Mouse (Mus musculus): ENCODE measurements around the gene Lrrc7. TPM values are rescaled to one million over a fixed set of nuclear protein-coding genes. Genes with fewer than 3 reads are reported as not detected.
A peak's percentile ranks its signal among the peaks of the same experiment; 100 is the strongest.

Lrrc7 gene
- polyA plus RNA-seq (2012; rRNA removed), result 1.0 and 1.1 TPM in 2 replicates
- 1.5 and 2.1 TPM in 2 replicates for polyA plus RNA-seq (2014; fragmentation: Nextera tagmentation; extraction: Ambion mirVana)

GRCm38 (mm10) chr3:158561987-158562360, at the start of gene Lrrc7:
Gene Lrrc7 (minus strand): TSS chr3:158562221.
- no peak for TF ChIP-seq POLR2A (IDR thresholded peaks at IDR 0.05; ENCODE audit: borderline replicate concordance, extremely low read depth, insufficient read depth, insufficient read length)
- Histone ChIP-seq H3K4me3 (replicated peaks; ENCODE audit: low read length) (peak within 1 kb of the TSS; percentile 54), H3K9me3 (ENCODE audit: control insufficient read depth, low read length) (no peaks in the 10 kb centered on the region), H3K27me3 (ENCODE audit: control insufficient read depth, insufficient read depth, low read length) (peaks cover 44% of the 10 kb centered on the region), H3K27ac (replicated peaks; ENCODE audit: low read depth, low read length) (no peak within 1 kb of the TSS), H3K4me1 (ENCODE audit: control insufficient read depth, insufficient read depth, low read length) (peaks cover 17% of the 10 kb centered on the region), H3K36me3 (ENCODE audit: control insufficient read depth, insufficient read depth, low read length) (no peaks in the 10 kb centered on the region), H3K9ac (ENCODE audit: low read depth, low read length, severe bottlenecking) (peak within 1 kb of the TSS; percentile 52), H3K4me2 (replicated peaks; ENCODE audit: low read depth, low read length, severe bottlenecking) (peak within 1 kb of the TSS; percentile 96)
- DNase-seq (ENCODE audit: low spot score) (peak; percentile 27), ATAC-seq (ENCODE audit: low FRiP score, low read depth) (peak; percentile 82; the same call in 1 of the 2 replicates)
- WGBS, result 0% methylated on average over 27 of the region's 28 CpGs

GRCm38 (mm10) chr3:158607065-158607464, 45.0 kb upstream of the Lrrc7 start:
- Histone ChIP-seq H3K4me3 (replicated peaks; ENCODE audit: low read length) (no peak overlapping the region), H3K4me2 (replicated peaks; ENCODE audit: low read depth, low read length, severe bottlenecking) (no peak overlapping the region), H3K4me1 (ENCODE audit: control insufficient read depth, insufficient read depth, low read length) (no peaks in the 10 kb centered on the region), H3K27ac (replicated peaks; ENCODE audit: low read depth, low read length) (no peak overlapping the region), H3K36me3 (ENCODE audit: control insufficient read depth, insufficient read depth, low read length) (no peaks in the 10 kb centered on the region), H3K27me3 (ENCODE audit: control insufficient read depth, insufficient read depth, low read length) (no peaks in the 10 kb centered on the region), H3K9ac (ENCODE audit: low read depth, low read length, severe bottlenecking) (no peak overlapping the region), H3K9me3 (ENCODE audit: control insufficient read depth, low read length) (no peaks in the 10 kb centered on the region)
- WGBS, result 44% methylated on average over 1 of the region's 1 CpGs
- no peak for DNase-seq (ENCODE audit: low spot score)
- no peak for TF ChIP-seq POLR2A (IDR thresholded peaks at IDR 0.05; ENCODE audit: borderline replicate concordance, extremely low read depth, insufficient read depth, insufficient read length)
- no peak for ATAC-seq (ENCODE audit: low FRiP score, low read depth)

- TF ChIP-seq POLR2A (IDR thresholded peaks at IDR 0.05; ENCODE audit: borderline replicate concordance, extremely low read depth, insufficient read depth, insufficient read length), result no peak
- Histone ChIP-seq H3K27me3 (ENCODE audit: control insufficient read depth, insufficient read depth, low read length) (no peaks in the 10 kb centered on the region), H3K4me2 (replicated peaks; ENCODE audit: low read depth, low read length, severe bottlenecking) (no peak overlapping the region), H3K4me3 (replicated peaks; ENCODE audit: low read length) (no peak overlapping the region), H3K36me3 (ENCODE audit: control insufficient read depth, insufficient read depth, low read length) (no peaks in the 10 kb centered on the region), H3K4me1 (ENCODE audit: control insufficient read depth, insufficient read depth, low read length) (no peaks in the 10 kb centered on the region), H3K27ac (replicated peaks; ENCODE audit: low read depth, low read length) (no peak overlapping the region), H3K9me3 (ENCODE audit: control insufficient read depth, low read length) (no peaks in the 10 kb centered on the region), H3K9ac (ENCODE audit: low read depth, low read length, severe bottlenecking) (no peak overlapping the region)
- no peak for ATAC-seq (ENCODE audit: low FRiP score, low read depth)
- DNase-seq (ENCODE audit: low spot score), result no peak
Measured at GRCm38 (mm10) chr3:158605274-158605673, 43.3 kb upstream of the Lrrc7 start.

GRCm38 (mm10) chr3:158561256-158561986, 600 bp downstream of the Lrrc7 start:
- peak overlapping the region; percentile 54 for H3K4me3 ChIP-seq (replicated peaks; ENCODE audit: low read length)
- ATAC-seq (ENCODE audit: low FRiP score, low read depth), result peak; percentile 66
- DNase-seq (ENCODE audit: low spot score), result peak; percentile 25
- TF ChIP-seq POLR2A (IDR thresholded peaks at IDR 0.05; ENCODE audit: borderline replicate concordance, extremely low read depth, insufficient read depth, insufficient read length), result no peak
- WGBS, result under 1% methylated on average over 41 of the region's 55 CpGs
- H3K9me3 ChIP-seq (ENCODE audit: control insufficient read depth, low read length), result no peaks in the 10 kb centered on the region
- peak overlapping the region; percentile 96 for H3K4me2 ChIP-seq (replicated peaks; ENCODE audit: low read depth, low read length, severe bottlenecking)
- H3K27me3 ChIP-seq (ENCODE audit: control insufficient read depth, insufficient read depth, low read length), result peaks cover 44% of the 10 kb centered on the region
- H3K36me3 ChIP-seq (ENCODE audit: control insufficient read depth, insufficient read depth, low read length), result no peaks in the 10 kb centered on the region
- H3K4me1 ChIP-seq (ENCODE audit: control insufficient read depth, insufficient read depth, low read length), result peaks cover 17% of the 10 kb centered on the region
- H3K9ac ChIP-seq (ENCODE audit: low read depth, low read length, severe bottlenecking), result peak overlapping the region; percentile 52
- H3K27ac ChIP-seq (replicated peaks; ENCODE audit: low read depth, low read length), result no peak overlapping the region

GRCm38 (mm10) chr3:158560891-158561255, 1.1 kb downstream of the Lrrc7 start:
- DNase-seq (ENCODE audit: low spot score), result no peak
- peak overlapping the region; percentile 54 for H3K4me3 ChIP-seq (replicated peaks; ENCODE audit: low read length)
- peak; percentile 19; the same call in 1 of the 2 replicates for ATAC-seq (ENCODE audit: low FRiP score, low read depth)
- H3K9me3 ChIP-seq (ENCODE audit: control insufficient read depth, low read length), result no peaks in the 10 kb centered on the region
- H3K36me3 ChIP-seq (ENCODE audit: control insufficient read depth, insufficient read depth, low read length), result no peaks in the 10 kb centered on the region
- H3K9ac ChIP-seq (ENCODE audit: low read depth, low read length, severe bottlenecking), result peak overlapping the region; percentile 52
- H3K4me1 ChIP-seq (ENCODE audit: control insufficient read depth, insufficient read depth, low read length), result peaks cover 17% of the 10 kb centered on the region
- no peak overlapping the region for H3K27ac ChIP-seq (replicated peaks; ENCODE audit: low read depth, low read length)
- no peak for TF ChIP-seq POLR2A (IDR thresholded peaks at IDR 0.05; ENCODE audit: borderline replicate concordance, extremely low read depth, insufficient read depth, insufficient read length)
- under 1% methylated on average over 16 of the region's 16 CpGs for WGBS
- H3K4me2 ChIP-seq (replicated peaks; ENCODE audit: low read depth, low read length, severe bottlenecking), result peak overlapping the region; percentile 96
- H3K27me3 ChIP-seq (ENCODE audit: control insufficient read depth, insufficient read depth, low read length), result peaks cover 44% of the 10 kb centered on the region
